Mouse (Mus musculus) layer of hippocampus, adult 8-10 months (tissue): ENCODE data around the gene Pacsin2. TPM values are rescaled to one million over a fixed set of nuclear protein-coding genes. Genes with fewer than 3 reads are reported as not detected.
A peak's percentile ranks its signal among the peaks of the same experiment; 100 is the strongest.
"Not testable (repeated sequence)": the region's sequence is repeated elsewhere in the genome, so short reads cannot be mapped to it uniquely, and the experiment has no call there.

Experiments
- DNase-seq, 2 experiments: peaks; one replicate each; pipeline ENCODE4 v3.0.0; 2022; ENCODE audit warnings: low spot score in 2 of 2
- total RNA-seq, 4 experiments: library from RNA; stranded (reverse); gene quantifications; 2 replicates each; pipeline ENCODE4 v1.2.4; 2022

Gene Pacsin2
- total RNA-seq, 4 experiments from 2014 or later, result 95.2 to 112 (median 106) TPM

DNA sequence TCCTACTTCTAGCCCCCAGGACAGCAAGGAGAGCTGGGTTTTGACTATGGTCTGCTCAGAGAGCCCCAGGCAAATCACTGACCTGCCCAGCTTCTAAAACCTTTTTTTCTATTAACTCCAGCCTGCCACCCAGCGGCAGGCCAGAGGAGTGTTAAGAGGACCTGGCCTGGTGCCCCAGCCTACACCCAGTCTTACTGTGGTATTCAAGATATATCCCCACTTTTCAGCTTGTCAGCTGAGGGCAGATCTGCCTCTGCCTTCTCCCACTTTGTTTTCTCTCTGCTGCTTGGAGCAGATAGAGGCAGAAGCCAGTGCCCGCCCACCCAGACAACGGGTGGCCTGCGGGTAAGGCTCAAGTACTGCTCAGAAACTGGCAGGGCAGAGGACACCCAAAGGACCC, 89.3 kb downstream of the Pacsin2 start:
- DNase-seq, result peak; percentile 36 to 48

DNA sequence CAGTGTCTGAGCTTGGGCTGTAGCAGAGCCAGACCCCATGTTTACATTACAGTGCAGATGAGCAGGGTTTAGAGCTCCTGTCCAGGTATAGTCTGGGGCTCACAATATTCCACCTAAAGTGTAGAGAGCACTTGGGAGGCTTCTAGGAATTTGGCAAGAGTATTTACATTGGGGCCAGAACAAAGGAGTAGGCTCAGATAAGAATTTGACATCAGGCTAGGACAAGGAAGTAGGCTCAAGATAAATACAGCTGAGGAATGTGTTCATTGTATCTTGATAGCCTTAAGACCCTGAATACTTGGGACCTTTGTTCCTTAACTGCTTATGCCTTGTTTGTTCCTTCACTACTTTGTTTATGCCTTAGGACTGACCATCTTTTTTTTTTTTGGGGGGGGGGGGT, 90.3 kb downstream of the Pacsin2 start:
- no peak for DNase-seq

DNA sequence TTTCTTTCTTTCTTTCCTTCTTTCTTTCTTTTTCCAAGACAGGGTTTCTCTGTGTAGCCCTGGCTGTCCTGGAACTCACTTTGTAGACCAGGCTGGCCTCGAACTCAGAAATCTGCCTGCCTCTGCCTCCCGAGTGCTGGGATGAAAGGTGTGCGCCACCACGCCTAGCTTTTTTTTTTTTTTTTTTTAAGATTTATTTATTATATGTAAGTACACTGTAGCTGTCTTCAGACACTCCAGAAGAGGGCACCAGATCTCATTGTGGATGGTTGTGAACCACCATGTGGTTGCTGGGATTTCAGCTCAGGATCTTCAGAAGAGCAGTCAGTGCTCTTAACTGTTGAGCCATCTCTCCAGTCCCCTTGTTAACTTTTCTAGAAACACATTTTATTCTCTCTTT, 95.7 kb downstream of the Pacsin2 start:
- DNase-seq, result not testable (repeated sequence)

DNA sequence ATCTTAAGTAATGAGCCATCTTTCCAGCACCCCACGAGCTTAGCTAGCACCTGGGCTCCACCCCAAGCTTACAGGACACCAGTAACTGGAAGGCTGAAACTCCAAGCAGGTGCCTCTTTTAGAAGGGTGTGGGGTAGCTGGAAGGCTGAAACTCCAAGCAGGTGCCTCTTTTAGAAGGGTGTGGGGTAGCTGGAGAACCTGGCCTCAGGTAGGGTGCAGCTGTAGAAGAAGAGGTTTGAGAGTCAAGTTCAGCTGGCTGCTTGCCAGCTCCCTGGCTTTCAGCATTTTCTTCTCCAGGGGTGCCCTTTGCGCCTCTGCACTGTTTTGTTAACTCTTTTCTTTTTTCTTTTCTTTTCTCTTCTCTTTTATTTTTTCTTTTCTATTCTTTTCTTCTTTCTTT, 96.1 kb downstream of the Pacsin2 start:
- no peak for DNase-seq

DNA sequence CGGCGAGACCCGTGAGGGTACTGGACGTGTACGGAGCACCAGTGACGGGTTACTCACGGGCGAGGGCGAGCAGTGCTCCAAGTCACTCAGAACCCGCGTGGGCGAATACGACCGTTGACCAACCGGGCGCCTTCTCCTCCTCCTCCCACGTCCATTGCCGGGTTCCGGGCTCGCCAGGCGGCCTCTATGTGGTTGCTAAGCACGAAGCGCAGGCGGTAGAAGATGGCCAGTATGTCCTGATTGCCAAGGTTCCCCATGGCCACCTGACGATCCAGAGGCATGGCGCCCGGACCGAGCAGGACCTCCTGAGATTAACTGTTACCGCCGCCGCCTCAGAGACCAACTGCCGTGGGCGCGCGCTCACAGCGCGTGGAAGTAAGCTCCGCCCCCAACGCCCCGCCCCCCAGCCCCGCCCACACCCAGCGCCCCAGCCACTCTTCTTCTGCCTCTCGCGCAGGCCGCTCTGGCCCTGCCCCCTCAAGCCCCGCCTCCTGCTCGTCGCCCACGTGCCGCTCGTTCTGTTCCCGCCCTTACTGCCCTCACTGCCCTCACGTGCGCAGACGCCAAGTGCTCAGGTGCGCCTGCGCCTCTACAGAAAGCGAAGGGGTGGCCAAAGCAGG, 97.4 kb downstream of the Pacsin2 start:
- DNase-seq, result peak; percentile 30 to 49

DNA sequence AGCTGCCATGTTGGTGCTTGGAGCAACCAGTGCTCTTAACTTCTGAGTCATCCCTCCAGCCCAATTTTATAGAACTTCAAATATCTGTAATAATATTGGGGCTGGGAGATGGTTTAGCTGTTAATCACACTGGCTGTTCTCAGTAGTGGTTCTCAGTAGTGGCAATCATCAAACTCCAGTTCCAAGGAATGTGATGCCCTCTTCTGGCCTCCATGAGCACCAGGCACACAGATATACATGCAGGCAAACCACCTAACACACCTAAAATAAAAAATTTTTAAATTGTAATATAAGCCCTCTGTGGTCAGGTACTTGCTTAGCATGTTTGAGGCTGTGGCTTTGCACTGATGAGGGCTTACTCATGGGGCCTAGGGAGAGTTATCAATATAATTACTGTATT, 98.7 kb downstream of the Pacsin2 start:
- no peak for DNase-seq

DNA sequence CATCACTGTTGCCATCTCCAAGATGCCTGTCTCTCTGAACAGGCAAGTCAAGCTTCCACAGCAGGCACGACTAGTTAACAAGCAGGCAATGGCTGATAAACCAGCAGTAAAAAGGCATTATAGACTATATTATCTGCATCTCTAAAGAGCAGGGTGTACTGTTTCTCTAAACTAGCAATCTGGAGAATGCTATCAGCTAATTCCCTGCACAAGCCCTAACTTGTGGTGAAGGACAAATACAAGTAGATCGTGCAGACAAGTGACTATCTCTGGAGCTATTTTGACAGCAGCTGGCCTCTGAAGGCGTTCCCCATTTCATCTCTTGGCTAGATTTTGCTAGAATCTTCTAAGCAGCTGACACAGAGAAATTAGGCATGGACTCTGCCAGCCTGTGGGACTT, 100.2 kb downstream of the Pacsin2 start:
- peak; percentile 38 to 39 for DNase-seq

DNA sequence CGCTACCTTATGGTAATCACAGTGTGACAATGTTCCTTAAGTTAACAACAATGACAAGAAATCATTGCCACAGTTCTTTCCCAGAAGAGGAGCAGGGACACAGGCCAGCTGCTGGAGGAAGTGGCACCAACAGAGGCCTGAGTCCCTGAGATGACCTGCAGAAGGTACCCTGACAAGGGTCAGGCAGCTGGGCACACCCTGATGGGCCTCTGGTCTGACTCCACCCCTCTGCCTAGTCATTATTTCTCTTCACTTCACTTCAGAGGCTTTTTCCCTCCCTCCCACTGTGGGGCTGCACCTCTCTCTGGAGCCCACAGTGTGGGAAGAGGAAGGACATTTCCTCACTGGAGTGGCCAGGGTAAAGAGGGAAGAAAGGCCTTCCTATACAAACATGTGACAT, 101.6 kb downstream of the Pacsin2 start:
- not testable (repeated sequence) for DNase-seq

DNA sequence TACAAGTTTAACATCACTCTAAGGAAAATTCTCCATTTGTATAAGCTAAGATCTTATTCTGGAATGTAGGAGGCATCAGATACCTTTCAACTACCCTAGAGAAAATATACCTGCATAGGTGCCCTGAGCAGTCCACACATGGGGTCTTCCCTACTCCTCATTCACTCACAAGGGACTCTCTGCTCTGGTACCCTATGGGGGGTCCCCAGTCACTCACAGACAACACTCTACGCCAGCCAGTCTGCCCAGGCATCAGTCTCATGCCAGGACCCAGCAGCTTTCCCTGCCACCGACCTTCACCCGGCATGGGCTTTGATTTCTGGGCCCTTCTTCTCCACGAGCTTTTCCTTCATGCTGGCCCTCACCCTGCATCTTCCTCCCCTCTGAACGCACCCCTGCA, 103.5 kb downstream of the Pacsin2 start:
- not testable (repeated sequence) for DNase-seq

DNA sequence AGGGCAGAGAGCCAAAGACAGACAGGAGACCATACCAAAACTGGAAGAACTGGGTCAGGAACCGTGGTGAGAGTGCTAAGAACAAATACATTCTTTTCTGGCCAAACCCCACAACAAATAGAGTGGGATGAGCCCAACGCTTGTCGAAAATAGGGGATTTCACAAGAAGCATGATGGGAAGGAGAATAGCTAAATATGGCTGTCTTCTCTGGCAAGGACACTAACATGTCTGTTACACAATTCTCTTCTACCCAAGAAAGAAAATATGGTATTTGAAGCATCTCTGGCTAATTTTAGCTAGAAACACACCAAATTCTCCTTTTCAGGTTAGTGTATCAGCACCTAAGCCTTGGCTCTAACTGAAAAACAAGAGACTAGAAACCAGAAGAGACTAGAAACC, 104.3 kb downstream of the Pacsin2 start:
- no peak for DNase-seq

DNA sequence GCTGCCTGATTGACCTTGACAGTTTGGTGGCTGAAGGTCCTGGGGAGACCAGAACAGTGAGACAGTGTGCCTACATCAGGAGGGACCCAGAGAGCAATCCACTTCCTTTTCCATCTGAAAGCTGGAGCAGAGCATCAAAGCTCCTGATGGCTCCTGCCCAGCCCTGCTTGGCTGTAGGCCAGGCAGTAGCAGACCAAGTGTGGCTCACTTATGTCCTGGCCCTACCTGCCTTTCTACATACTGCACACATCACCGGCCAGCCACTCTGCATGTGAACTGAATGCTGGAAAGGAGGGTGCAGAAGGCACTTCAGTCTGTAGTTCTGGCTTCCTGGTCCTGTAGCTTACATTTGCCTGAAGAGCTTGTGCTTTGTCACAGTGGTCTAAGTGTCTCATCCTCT, 105.9 kb downstream of the Pacsin2 start:
- DNase-seq, result no peak

DNA sequence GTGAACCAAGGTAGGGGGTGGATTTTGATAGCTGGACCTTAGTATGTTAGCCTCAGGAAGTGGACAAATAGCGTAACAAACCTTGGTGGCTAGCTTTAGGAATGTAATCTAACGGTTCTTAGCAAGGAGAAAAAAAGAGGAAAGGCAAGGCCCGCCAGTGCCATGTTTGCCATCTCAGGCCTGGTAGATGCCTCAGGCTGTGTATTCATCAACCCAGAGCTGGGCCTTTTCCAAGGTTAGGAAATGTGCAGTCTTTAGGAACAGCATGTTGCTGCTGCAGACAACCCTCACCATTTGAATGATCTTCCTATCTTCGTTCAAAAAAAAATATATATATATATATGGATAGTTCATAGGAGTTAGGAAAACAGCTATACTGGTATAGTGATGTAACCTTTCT, 112.9 kb downstream of the Pacsin2 start:
- DNase-seq, result no peak

DNA sequence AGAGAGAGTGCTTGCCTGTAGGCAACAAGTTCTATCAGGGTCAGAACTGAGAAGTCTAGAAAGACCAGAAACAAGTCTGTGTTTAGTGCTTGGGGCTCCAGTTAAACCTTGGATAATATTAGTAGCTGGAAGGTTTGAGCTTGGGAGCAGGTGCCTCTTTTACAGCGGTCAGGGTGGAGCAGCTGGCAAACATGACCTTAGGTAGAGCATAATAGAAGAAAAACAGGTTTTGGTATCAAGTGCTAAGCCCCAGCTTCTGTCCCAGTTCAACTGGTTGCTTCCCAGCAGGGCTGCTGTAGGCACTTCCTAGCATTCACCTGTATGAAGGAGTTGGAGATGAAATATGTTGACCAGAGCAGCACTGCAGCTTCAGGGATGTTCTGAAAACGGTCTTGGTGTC, 113.5 kb downstream of the Pacsin2 start:
- no peak for DNase-seq

DNA sequence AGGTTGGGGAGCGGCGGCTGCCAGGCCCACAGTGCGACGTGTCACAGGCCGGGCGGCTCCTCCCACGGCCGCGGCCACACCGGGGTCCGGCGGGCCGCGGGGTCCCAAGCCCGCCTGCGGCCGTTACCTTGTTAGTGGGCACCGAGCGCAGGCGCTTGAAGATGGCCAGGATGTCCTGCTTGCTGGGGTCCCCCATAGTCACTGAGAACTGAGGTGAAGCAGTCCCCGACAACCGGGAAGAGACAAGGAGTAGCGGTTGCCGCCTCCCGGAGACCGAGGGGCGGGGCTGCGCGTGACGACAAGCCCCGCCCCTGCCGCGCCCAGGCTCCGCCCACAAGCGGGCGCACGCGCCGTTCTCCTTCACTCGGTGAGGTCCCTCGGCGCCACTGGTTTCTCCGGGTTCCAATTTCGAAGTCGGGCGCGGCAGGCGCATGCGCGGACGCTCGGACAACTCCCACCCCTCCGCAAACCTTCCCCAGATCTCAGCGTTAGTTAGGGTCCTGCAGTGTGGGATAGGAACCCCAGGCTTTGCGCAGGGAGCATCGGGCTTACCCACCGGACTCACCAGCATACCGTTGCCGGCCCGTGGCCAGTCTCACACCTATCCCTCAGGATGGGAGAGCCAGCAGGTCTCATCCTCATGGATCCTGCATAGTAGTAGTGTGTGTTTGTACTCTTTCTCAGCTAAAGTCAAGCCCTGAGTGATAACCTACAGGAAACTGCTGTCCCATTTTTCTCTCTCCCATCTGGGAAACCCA, 114.3 kb downstream of the Pacsin2 start, which contains the start of gene Arfgap3:
TSS of gene Arfgap3 (minus strand) at position 294 of the 758 bp plus-strand sequence.
- peak; percentile 88 to 95 for DNase-seq

DNA sequence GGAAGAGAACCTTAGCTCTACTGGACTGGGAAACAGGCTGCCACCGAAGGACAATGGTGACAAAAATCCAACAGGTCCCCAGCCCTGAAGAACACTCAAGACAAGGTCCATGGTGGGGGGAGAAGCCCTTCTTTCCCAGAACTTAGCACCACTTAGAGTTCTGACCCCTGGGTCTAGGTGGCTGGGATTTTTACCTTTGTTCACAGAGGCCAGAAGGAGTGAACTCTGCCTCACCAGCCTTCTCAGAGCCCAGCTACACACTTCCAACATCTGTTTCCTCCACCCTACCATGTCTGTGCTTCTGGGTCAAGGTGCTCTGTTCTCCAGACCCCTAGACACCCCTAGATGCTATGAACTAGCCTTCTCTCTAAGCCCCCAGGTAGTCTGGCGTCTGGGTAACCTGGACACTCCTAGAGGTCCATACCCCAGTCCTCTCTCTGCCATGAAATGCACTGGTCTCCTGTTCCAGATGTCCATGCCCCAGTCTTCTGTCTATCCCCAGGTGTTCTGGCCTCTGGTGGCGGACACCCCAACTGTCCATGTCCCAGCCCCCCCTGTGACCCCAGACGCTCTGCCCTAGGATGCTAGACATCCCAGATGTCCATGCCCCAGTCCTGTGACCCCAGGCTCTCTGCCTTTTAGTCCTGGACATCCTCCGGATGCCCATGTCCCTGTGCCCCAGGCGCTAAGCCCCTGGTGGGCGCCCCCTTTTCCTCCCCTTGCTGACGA, 115.0 kb downstream of the Pacsin2 start:
- DNase-seq, result no peak

DNA sequence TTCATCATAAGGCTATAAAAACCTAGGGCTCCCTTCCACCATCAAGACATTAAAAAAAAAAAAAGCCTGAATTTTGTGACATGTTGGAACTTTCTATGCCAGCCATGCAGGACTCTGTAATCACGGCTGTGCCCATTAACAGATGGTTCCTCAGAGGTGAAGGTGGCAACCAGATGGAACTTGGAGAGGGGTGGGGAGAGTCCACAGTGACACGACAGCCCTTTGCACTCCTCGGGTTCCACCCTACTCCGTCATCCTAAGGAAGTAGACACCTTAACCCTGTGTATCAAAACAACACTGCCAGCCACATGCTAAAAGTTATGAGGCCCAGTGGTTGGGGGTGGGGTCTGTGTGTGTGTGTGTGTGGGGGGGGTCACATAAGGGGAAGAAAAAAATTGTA, 115.7 kb downstream of the Pacsin2 start:
- DNase-seq, result no peak

DNA sequence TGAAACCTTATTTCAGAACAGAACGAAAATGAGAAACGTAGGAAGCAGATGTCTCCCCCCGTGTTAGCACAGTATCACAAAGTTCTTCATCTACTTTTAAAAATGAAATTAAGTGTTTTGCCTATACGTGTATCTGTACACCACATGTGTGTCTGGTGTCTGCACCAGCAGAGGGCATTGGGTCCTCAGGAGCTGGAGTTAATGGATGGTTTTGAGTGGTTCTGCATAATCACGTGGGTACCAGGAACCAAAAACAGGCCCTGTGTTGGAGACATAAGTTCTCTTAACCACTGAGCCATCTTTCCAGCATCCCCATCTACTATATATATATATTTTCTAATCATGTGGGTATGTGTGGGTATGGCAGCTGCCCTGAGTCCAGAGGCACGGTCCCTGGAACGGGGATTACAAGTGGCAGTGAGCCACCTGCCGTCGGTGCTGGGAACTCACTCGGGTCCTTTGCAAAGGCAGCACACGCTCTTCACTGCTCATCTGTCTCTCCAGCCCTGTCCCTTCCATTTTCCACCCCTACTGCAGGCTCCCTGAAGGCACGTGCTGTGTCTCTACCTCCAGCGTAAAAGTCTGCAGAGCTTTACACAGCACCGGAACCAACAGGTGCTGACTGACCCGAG, 118.4 kb downstream of the Pacsin2 start:
- DNase-seq, result no peak

DNA sequence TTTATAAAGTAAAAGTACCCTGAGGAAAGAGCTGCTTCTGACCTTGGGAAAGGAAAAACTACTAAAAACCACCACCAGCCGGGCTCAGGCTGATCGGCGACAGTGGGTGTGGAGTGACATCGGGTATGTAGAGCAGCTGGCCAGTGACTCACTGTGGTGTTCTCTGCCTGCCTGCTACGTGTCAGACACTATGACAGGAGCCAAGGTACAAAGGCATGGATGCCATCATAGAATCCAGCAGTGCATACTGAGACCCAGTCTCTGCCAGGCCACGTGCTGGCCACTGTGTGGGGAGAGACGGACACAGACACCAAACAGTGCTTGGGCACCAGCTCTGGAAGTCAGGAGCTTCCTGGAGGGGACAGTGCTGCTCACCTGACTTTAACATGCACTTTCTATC, 119.5 kb downstream of the Pacsin2 start:
- DNase-seq, result peak in 1 of 2 experiments; percentile 9

DNA sequence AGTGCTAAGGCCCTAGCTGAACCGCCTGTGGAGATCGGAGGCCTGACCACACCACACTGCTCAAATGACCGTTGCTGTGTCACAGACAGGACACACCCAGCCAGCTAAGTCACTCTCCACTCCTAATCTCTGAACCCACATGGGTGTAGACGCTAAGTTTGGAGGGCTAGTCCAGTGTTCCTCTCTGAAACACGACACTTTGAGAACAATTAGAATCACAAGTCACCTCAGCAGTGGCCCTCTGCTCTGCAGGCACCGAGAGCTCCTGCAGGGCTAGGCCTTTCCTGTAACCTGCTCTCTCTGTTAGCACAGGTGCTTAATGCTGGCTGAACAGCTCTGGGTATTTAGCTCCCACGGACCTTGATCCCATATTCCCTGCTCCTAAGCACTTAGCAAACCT, 120.2 kb downstream of the Pacsin2 start:
- DNase-seq, result no peak

DNA sequence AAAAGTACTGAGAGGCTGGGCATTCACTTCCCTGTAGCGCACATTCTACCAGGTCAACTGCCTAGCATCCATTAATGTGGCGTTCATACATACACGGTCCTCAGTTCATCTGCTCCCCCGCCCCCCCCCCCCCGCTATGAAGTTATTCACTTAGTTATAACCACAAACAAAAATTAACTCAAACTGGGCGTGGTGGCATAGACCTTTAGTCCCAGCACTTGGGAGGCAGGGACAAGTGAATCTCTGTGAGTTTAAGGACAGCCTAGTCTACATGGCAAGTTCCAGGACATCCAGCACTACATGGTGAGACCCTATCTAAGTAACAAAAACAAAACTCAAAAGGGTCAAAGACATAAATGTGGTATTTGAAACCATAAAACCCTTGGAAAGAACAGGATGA, 125.5 kb downstream of the Pacsin2 start:
- DNase-seq, result no peak

DNA sequence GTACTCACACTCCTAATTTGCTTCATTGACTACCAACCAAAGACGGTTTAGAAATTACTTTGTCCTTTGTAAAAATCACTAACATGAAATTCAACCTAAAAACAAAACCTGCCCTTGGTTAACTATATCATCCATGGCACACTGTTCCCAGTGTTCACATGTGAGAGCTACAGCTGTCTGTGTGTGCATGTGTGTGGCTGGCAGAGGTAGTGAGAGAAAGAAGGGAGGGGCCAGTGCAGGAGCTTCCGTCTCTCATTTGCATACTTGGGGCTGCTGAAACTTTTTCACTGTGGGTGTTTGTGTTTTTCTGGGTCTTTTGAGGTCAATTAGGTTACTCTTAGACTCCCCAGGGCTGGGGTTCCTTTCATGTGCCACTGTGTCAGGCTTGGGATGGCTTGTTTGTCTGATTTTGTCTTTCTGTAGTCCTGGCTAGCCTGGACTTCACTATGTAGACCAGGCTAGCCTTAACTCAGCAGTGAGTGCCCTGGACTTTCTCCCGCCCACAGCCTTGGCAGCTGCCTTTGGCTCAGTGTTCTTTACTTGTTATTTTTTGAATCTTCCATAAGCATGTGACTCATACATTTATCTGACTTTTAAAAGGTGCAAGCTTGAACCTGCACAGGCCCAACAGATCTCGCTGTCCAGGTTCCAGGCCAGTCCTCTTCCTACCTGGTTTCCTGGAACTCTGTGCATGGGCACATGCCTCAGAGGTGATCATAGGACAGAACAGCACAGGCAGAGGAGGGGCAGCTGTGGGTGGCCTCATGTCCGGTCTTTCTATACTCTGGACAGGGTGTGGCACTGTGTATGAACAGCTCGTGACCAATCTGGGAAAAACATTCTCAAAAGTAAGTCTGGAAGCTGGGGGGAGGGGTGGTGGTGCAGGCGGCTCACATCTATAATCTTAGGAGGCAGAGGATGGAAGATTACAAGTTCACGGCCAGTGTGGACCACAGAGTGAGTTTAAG, 126.2 kb downstream of the Pacsin2 start:
- DNase-seq, result no peak
